Mouse (Mus musculus) left cerebral cortex, postnatal 14 days (tissue): ENCODE data around the gene Bach2. TPM values are rescaled to one million over a fixed set of nuclear protein-coding genes. Genes with fewer than 3 reads are reported as not detected.

Source experiments
- DNase-seq, 2 experiments: peaks; one replicate each; pipeline ENCODE4 v3.0.0; 2021 to 2022; ENCODE audit warnings: low spot score in 2 of 2, mixed read lengths in 1 of 2
- intact Hi-C: fragments of 180-260 bp; cut with DNase I; formaldehyde crosslinking; loops from one replicate; pipeline ENCODE4 v1.15.1; 2025
- total RNA-seq, 2 experiments: library from RNA; stranded (reverse); gene quantifications; 2 replicates each; pipeline ENCODE4 v1.2.3; 2021

The Bach2 gene
- total RNA-seq, 2 experiments from 2014 or later = 22.4 to 24.8 TPM

GRCm38 (mm10) chr4:32274776-32275294, 36.2 kb downstream of the Bach2 start:
- intact Hi-C loops = no loop called here
- no peak for DNase-seq

GRCm38 (mm10) chr4:32279842-32280241, 41.2 kb downstream of the Bach2 start:
- intact Hi-C loops = no loop called here
- DNase-seq = no peak

- intact Hi-C loops = no loop called here
- DNase-seq = no peak
These were observed 41.8 kb downstream of the Bach2 start for GRCm38 (mm10) chr4:32280401-32280800.

GRCm38 (mm10) chr4:32281306-32281705, 42.7 kb downstream of the Bach2 start:
- DNase-seq = no peak
- intact Hi-C loops = no loop called here

GRCm38 (mm10) chr4:32286405-32286804, 47.8 kb downstream of the Bach2 start:
- no peak for DNase-seq
- intact Hi-C loops = no loop called here

GRCm38 (mm10) chr4:32288036-32288860, 49.6 kb downstream of the Bach2 start:
- DNase-seq = no peak
- intact Hi-C loops = no loop called here

GRCm38 (mm10) chr4:32289845-32290244, 51.2 kb downstream of the Bach2 start:
- intact Hi-C loops = no loop called here
- no peak for DNase-seq

- no peak for DNase-seq
- intact Hi-C loops = no loop called here
These were observed 52.8 kb downstream of the Bach2 start for GRCm38 (mm10) chr4:32291406-32291805.

GRCm38 (mm10) chr4:32293686-32294265, 55.2 kb downstream of the Bach2 start:
- intact Hi-C loops = no loop called here
- DNase-seq = no peak

GRCm38 (mm10) chr4:32297071-32297671, 58.6 kb downstream of the Bach2 start:
- DNase-seq = no peak
- intact Hi-C loops = no loop called here

GRCm38 (mm10) chr4:32299221-32299620, 60.6 kb downstream of the Bach2 start:
- intact Hi-C loops = no loop called here
- no peak for DNase-seq

- intact Hi-C loops = loop anchor here (5.0 to 10.0 kb wide), 2 partner anchors 53 to 115 kb away; no protein-coding TSS in a partner anchor
- no peak for DNase-seq
These were observed 61.4 kb downstream of the Bach2 start for GRCm38 (mm10) chr4:32299970-32300369.

- no peak for DNase-seq
- intact Hi-C loops = loop anchor here (5.0 to 10.0 kb wide), 2 partner anchors 55 to 112 kb away; no protein-coding TSS in a partner anchor
These were observed 64.1 kb downstream of the Bach2 start for GRCm38 (mm10) chr4:32302668-32303067.

GRCm38 (mm10) chr4:32303076-32303475, 64.5 kb downstream of the Bach2 start:
- DNase-seq = peak; percentile 45 to 51

GRCm38 (mm10) chr4:32303674-32304073, 65.1 kb downstream of the Bach2 start:
- intact Hi-C loops = loop anchor here (5.0 to 10.0 kb wide), 2 partner anchors 56 to 111 kb away; no protein-coding TSS in a partner anchor
- peak; percentile 90 to 92 for DNase-seq

More at GRCm38 (mm10) chr4:32303076-32303475, 64.5 kb downstream of the Bach2 start:
- intact Hi-C loops = loop anchor here (5.0 to 10.0 kb wide), 2 partner anchors 56 to 112 kb away; no protein-coding TSS in a partner anchor

GRCm38 (mm10) chr4:32304221-32304703, 65.7 kb downstream of the Bach2 start:
- intact Hi-C loops = loop anchor here (5.0 to 10.0 kb wide), 2 partner anchors 57 to 111 kb away; no protein-coding TSS in a partner anchor
- no peak for DNase-seq

GRCm38 (mm10) chr4:32305036-32305615, 66.5 kb downstream of the Bach2 start:
- peak; percentile 41 to 54 for DNase-seq
- intact Hi-C loops = loop anchor here (10.0 kb wide), 1 partner anchor 110 kb away; no protein-coding TSS in a partner anchor

GRCm38 (mm10) chr4:32305683-32306082, 67.1 kb downstream of the Bach2 start:
- intact Hi-C loops = loop anchor here (10.0 kb wide), 1 partner anchor 109 kb away; no protein-coding TSS in a partner anchor
- no peak for DNase-seq

- intact Hi-C loops = loop anchor here (10.0 kb wide), 1 partner anchor 109 kb away; no protein-coding TSS in a partner anchor
- no peak for DNase-seq
These were observed 67.7 kb downstream of the Bach2 start for GRCm38 (mm10) chr4:32306169-32306792.
